Mouse (Mus musculus): Measurements from ENCODE around the gene Ralgapa2.

Ralgapa2 gene

GRCm38 (mm10) chr2:146302094-146302699, 209.9 kb downstream of the Ralgapa2 start:
- no peak for DNase-seq (ENCODE audit: low spot score in 2 of 2)

DNA sequence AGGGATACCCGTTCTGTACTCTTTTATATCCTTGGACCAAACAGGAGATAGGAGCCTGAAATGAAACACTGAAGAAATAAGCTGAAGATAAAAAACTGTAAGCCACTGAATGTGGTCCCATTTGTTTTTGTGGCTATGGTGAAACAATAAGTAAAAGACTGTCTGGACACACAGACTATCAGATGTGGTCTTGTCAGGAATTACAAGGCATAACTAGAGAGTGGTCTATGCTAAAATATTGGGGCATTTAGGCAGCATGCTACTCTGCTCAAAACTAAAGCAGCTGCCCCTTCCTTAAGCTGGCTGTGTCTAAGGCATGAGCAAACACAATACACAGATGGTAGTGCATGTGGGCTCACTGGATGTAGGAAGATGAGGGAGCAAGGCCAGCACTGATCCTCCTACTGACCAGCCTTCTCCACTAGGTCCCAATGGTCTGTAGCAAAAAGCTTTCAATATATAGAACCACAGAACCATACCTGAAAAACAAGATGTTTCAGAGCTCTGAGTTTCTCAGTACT, 211.6 kb downstream of the Ralgapa2 start:
- no peak for DNase-seq (ENCODE audit: low spot score in 2 of 2)

GRCm38 (mm10) chr2:146299841-146300460, 212.2 kb downstream of the Ralgapa2 start:
- DNase-seq (ENCODE audit: low spot score in 2 of 2): no peak

GRCm38 (mm10) chr2:146293538-146293937, 218.6 kb downstream of the Ralgapa2 start:
- DNase-seq (ENCODE audit: low spot score in 2 of 2): no peak

DNA sequence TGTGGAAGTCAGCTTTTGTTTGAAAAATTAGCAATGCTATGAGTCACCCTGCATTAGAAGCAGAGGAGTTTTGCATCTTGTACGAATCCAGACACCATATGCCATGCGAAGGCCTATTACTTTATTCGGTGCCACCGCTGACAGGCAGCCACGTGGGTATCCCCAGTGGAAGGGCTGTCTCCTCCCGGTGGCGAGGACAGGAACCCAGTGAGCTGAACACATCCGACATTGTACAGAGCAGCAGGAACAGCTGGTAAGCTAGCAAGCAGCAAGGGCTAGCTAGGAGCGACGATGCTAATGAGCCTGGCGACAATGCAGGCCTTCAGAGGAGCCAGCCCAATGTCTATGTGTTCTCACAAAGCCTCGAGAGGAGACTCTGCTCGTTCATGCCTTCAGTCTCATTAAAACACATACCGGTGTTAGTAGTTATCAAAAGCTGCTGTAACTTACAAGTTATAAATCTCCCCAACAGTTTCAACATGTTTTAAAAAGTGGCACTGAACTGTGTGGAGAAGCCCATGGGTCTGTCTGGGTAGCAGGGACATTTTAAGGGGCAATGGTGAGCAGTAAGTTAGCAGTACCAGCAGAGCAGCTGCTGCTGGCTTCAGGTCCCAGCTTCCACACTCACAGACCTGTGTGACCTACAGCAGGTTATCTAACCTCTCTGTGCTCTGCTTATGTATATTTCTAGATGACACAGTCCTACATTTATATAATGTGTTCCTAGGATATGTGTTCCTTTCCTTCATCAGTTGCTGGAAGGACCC, 221.1 kb downstream of the Ralgapa2 start:
- peak; percentile 67 to 81 for DNase-seq (ENCODE audit: low spot score in 2 of 2)

- DNase-seq (ENCODE audit: low spot score in 2 of 2): no peak
These were observed 221.8 kb downstream of the Ralgapa2 start for GRCm38 (mm10) chr2:146290366-146290765.

DNA sequence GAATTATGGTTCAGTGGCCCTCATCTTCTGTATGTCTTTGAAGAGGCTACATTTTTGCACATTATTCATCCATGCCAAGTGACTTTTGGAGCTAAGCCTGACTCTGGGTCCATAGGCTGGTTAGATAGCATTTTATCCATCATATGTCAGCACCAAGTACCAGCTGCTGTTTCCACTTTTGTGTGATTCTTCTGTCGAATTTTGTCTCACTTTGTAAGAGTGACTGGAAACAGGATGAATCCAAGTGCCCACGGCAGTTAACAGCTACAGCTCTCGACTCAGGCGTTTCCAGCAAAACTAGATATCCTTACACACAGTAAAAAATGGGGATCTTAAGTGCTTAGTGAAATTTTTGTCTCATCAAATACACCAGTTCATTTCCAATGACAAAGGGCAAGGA, 222.8 kb downstream of the Ralgapa2 start:
- DNase-seq (ENCODE audit: low spot score in 2 of 2): no peak

- no peak for DNase-seq (ENCODE audit: low spot score in 2 of 2)
These were observed 223.8 kb downstream of the Ralgapa2 start for GRCm38 (mm10) chr2:146288326-146288725.

- DNase-seq (ENCODE audit: low spot score in 2 of 2): no peak
These were observed 224.6 kb downstream of the Ralgapa2 start for GRCm38 (mm10) chr2:146287531-146287930.

DNA sequence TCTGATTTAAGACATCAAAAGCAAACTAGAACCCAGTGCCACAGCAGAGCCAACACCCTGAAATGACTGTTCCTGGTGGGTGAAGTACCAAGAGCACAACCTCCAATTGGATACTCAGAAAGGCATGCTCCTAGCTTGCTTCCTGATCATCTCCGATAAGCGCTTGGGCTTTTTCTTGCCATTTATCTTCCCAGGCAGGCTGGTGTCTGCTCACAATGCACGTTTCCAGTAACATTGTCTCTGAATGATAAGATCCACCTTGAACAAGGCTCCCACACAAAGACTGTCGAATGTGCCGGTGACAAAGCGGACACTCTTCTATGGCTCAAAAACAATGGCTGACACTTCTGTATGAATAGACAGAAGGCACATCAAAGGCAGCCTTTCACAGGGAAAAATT, 230.8 kb downstream of the Ralgapa2 start:
- no peak for DNase-seq (ENCODE audit: low spot score in 2 of 2)

DNA sequence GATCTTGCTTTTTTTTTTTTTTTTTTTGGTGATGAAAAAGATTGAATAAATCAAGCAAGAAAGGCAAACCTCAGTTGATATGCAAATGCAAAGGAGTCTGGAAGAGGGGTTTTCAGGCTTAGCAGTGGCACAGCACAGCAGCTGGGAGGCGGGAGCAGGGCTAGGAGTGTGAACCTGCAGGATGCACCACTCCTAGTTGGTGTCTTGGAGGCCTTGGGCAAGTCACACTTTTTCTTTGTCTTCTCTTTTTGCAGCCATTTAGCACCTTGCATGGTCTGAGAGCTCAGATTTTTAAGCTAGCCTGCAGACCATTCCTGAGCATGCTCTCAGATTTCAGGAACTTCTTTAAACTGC, 231.2 kb downstream of the Ralgapa2 start:
- no peak for DNase-seq (ENCODE audit: low spot score in 2 of 2)

DNA sequence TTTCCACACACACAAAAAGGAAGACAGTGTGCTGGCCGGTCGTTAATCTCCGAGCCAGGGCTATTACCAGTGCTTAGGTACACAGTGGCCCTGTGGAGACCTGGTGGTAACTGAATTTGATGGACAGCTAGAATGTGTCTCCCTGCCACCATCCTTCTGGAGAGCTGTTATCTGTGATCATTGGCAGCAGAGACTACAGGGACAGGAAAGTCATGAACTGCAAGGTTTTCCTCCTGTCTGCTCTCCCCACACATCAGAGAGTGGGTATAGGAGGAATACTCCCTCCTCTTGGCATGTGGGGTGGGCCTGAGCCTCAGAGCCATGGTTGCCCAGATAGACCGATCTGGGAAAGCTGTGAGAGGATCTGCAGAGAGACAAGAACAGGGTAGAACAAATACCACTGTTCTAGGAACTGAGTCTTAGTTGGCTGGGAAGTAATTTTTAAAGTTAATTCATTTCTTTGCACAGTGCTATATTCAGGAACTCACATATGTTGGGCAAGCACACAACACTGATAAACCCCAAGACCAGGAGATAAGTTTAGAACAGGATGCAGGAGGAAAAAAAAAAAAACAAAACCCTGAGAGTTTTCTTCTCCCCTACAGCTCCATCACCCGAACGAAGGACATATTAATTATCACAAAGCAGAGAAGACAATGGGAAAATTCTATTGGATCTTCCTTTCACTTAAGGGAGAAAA, 231.8 kb downstream of the Ralgapa2 start:
- DNase-seq (ENCODE audit: low spot score in 2 of 2): no peak

GRCm38 (mm10) chr2:146279430-146280220, 232.5 kb downstream of the Ralgapa2 start:
- no peak for DNase-seq (ENCODE audit: low spot score in 2 of 2)

DNA sequence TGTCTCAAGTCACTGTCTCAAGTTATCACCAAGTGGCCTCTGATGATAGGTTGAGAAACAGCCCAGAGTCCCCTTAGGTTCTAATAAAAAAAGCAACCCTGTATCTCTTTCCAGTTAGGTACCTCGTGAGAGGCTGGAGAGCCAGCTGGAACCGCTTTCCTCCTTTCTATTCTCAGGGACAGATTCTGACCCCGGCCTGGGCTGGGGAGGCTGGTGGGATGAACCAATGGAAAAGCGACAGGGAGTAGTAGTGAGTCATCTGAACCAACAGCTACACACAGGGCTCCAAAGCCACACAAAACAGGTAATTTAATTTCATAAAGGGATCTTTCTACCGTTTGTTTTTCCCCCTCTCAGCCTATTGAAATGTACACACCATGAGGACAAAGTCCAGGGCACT, 233.8 kb downstream of the Ralgapa2 start:
- no peak for DNase-seq (ENCODE audit: low spot score in 2 of 2)

DNA sequence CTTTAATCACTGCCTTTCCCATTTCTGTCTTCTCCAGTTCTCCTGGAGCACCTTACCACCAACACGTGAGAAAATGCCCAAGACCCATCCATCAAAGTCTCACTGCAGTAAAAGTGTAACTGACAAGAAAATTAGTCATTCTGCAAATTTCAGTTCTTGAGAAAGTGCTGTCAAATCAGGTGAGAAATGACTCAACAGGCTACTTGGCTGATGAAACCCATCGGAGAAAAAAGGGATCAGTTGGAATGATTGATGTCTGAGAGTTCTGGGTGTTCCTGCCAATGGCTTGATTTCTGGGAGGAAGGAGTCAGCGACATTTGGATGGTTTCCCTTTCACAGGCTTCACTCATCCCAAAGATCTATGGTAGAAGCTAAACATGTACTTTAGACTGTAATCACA, 245.6 kb downstream of the Ralgapa2 start:
- DNase-seq (ENCODE audit: low spot score in 2 of 2): no peak

DNA sequence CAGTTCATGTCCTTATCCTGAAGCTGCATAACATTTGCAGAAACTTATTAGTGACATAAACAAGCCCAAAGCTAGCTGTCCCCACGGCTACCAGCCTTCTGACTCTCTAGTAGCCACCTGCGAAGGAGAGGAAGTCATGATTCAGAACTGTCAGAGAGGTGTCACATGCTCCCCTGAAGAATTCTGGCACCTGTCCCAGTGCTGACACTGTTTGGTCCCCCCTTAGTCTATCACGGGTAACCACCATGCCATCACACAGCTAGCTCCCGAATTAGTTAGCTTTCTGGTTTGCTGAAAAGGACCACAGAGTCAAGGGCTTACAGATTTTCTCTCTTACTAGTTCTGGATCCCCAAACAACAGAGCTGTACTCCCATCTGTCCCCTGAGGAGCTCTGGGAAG, 247.1 kb downstream of the Ralgapa2 start:
- no peak for DNase-seq (ENCODE audit: low spot score in 2 of 2)

DNA sequence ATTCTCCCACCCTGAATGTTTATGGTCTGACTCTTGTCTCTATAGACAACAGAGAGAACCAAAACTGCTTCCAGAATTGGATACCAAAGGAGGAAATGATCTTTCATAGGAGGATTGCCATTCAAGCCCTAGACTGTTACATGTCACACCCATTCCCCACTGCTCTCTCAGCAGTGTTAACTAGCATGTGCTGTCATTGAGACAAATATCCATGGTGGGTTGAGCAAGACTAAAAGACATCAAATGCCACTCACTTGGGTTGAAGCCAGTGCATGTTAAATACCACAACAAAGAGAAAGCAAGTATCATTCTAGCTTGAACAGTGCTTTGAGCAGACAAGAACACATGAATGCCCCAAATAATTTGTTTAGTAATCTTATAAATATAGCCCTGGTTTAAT, 249.2 kb downstream of the Ralgapa2 start:
- DNase-seq (ENCODE audit: low spot score in 2 of 2): no peak

DNA sequence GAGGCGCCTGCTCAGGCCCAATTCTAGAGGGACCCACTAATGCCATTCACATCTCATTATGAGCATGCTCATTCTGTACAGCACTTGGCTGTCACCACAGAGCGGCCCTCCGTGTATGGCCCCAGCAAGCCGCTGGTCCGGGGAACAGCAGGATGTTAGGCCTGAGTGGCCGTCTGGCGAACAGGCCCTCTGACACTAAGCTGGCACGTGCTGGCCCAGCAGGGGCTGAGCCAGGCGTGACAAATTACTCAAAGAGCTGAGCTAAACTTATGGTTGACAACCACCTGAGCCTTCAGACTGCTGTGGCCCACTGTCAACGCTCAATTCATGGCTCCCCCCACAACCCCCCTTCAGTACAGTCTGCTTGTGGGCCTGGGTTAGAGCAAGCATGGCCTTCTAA, 249.9 kb downstream of the Ralgapa2 start:
- DNase-seq (ENCODE audit: low spot score in 2 of 2): no peak

GRCm38 (mm10) chr2:146261146-146261545, 251.0 kb downstream of the Ralgapa2 start:
- no peak for DNase-seq (ENCODE audit: low spot score in 2 of 2)

DNA sequence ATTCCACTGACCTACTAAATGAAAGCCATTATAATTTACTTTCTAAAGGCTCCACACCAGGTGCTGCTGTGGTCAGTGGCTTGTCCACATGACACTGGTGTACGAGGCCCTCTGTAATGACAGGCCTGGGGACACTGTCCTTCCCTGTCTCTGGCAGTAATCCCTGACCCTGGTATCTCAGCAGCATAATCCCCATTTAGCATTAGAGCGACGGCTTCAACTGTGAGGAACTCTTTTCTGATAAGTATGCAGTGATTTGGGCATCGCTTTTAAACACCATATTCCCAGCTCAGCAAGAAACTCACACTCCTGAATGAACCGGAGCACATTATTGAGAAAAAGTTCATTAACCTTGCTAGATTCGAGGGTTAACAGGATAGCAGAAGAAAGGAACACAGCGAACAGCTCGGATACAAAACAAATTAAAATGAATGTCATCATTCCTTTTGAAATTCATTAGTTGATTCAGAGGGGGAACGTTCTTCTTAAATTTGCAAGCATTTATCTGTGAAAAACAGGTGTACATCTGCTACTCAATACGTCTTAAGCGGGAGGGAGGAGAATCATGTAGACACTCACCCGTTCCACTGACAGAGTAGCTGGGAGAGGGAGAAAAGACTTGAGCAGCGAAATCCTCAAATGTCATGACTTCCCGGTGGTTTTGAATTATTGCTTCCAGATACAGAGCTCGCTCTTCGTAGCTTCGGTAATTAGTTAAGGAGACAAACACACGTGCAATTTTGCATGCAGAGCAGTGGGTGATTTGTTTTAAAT, 252.2 kb downstream of the Ralgapa2 start:
- no peak for DNase-seq (ENCODE audit: low spot score in 2 of 2)

Measured in left cerebral cortex, adult 9 months (tissue).